Mouse (Mus musculus) left cerebral cortex, postnatal 14 days (tissue): ENCODE results near the gene Tut7. TPM values are rescaled to one million over a fixed set of nuclear protein-coding genes. Genes with fewer than 3 reads are reported as not detected.
"Not testable (repeated sequence)": the region's sequence is repeated elsewhere in the genome, so short reads cannot be mapped to it uniquely, and the experiment has no call there.

ENCODE experiments used
- DNase-seq, 2 experiments: peaks; one replicate each; pipeline ENCODE4 v3.0.0; 2021 to 2022; ENCODE audit warnings: low spot score in 2 of 2, mixed read lengths in 1 of 2
- intact Hi-C: fragments of 180-260 bp; cut with DNase I; formaldehyde crosslinking; loops from one replicate; pipeline ENCODE4 v1.15.1; 2025
- total RNA-seq, 2 experiments: library from RNA; stranded (reverse); gene quantifications; 2 replicates each; pipeline ENCODE4 v1.2.3; 2021

Tut7 gene
- total RNA-seq, 2 experiments from 2014 or later = 60.9 to 66.6 TPM

DNA sequence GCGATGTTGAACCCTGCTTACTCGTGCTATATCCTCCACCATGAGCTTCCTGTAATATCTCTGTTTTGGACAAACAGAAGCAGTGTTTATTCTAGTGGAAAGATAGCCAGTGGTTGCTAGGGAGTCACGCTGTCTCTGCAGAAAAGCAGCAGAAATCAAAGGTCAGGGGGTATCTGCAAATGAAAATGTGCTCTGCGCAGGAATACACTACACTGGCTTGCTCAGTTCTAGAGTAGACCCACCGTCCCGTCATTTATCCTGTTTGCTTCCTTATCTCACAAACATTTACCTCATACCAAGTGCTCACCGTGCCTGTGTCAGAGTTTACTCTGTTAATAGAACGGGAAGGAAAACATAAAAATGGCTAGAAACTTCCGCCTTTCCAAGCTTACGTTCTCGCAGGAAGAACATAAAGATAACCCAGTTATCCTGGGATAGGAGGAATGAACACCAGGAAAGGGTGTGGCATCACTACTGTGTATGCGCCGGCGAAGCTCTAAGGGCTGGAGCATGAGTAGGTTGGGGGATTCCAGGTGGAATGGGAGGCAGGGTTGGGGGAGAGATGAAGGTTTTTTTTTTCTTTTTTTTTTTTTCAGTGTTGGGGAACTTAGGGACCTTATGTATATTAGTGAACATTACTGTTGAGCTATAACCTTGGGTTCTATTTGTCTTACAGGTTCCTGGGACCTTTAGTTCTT is 13.3 kb upstream of the Tut7 start:
- intact Hi-C loops = no loop called here
- DNase-seq = no peak

DNA sequence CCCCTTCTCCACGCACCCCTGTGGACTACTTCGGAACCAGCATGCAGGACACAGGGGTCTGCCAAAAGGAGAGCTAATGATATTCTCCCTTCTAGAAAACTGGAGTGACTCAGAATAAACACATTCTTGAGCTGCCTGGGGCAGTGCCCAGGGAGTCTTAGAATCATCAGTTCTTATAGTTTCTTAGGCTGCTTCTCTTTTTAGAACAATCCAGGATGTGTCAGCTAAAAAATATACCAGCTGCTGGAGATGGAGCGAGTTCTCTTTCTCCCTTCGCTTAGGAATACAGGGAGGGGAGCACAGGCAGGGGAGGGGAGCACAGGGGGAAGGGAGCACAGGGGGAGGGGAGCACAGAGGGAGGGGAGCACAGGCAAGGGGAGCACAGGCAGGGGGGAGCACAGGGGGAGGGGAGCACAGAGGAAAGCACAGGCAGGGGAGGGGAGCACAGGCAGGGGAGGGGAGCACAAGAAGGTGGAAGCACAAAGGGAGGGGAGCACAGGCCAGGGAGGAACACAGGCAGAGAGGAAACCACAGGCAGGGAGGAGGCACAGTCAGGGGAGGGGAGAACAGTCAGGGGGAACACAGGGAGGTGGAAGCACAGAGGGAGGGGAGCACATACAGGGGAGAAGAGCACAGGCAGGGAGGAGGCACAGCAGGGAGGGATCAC is 12.0 kb upstream of the Tut7 start:
- intact Hi-C loops = no loop called here
- DNase-seq = peak; percentile 61 to 87

DNA sequence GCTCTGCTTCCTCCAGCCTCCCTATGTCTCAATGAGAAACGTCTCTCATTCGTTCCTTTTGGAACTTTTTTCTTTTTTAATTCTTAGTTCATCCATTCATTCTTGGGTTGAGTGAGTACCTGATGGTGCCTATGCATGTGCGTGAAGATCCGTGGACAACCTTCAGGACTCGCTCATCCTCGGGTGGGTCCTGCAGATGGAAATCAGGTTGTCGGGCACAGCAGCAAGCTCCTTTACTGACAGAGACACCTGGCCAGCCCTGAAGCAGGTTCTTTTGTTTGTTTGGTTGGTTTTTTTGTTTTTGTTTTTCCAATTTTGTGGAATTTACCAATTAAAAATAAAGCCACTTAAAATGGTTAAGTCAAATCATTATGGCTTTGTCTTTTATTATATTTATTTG is 9.9 kb upstream of the Tut7 start:
- intact Hi-C loops = no loop called here

DNA sequence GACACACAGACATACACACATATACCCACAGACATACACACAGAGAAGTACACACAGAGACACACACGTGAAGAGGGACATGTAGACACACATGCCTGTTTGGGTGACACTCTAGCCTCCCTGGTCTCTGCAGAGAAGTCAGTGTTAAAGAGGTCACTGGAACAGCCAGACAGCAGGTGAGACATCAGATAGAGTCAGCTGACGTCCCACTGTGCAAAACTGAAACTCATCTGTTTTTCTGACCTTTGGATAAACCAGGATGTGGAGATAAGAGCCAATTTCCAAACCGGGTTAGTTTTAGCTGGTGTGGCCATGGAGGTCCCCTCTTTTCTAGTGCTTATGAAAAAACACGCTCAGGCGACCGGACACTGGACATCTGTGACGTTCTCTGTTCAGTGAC is 9.5 kb upstream of the Tut7 start:
- intact Hi-C loops = no loop called here

More for the DNA sequence above, 9.9 kb upstream of the Tut7 start:
- DNase-seq = no peak

DNA sequence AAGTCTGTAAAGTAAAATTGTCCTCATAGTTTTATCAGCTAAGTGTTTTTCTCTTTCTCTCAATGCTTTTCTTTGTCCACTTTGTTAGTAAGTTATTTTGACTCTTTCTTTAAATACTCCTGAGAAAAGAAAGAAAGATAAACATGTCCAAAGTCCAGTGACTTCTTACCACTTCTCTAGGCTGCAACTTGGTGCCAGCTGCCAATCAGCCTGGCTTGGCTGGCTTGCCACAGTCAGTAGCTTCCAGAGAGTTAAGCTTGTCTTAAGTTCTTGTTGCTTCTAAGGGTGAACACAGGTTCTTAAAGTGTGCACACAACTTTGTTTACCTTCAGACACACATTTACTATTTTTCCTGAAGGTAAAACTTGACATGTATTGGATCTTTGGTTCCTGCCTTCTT is 3.0 kb upstream of the Tut7 start:
- intact Hi-C loops = no loop called here
- no peak for DNase-seq

More for the DNA sequence above, 9.5 kb upstream of the Tut7 start:
- DNase-seq = no peak

DNA sequence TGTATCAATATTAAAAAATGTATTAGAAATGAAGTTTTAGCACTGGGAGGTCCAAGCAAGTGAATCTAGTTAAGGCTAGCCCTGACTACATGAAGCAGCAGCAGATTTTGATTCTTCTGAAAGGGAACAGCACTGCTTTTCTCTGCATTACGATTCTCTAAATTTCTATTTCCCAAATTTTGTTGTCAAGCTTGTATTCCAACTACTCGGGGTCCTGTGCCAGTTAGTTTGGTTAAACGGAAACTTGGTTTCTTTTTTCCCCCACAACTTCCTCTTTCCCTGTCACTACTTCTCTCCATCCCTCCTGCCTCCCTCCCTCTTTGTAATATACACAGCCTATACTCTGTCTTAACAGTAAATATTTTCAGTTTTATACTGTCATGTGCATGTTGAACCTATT is 2.1 kb downstream of the Tut7 start:
- DNase-seq = no peak

DNA sequence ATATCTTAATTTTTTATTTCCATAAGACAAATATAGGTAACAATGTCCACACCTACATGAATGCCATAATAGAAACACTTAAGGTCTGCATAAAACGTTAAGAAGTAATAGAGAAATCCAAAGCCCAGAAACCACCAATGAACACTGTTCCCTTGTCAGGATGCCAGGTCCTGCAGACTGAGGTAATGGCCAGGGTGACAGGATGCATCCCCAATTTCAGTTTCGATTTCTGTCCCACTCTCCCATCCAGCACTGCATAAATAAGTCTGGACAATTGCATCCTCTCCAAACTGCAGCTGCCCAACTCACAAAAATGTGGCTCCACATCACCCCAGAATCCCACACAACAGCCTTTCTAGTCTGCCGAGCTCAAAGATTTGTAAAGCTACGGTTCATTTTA is 2.8 kb downstream of the Tut7 start:
- intact Hi-C loops = no loop called here
- no peak for DNase-seq

More for the DNA sequence above, 2.1 kb downstream of the Tut7 start:
- intact Hi-C loops = no loop called here

DNA sequence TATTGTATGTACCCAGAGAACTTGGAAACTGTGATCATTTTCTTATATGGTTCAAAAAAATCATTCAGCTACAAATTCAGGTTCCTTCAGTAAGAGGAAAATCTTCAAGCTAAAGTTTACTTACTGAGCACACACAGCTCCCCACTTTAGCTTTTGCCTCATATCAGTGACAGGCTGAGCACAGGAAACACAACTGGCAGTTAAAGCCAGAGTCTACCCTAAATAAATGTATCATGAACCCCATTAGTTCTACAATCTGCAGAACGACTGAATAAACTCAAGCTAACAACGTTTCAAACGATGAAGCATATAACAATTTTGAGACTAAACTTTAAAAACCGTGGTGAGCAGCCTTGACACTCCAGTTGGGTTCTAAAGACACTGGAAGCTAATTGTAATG is 5.6 kb downstream of the Tut7 start:
- DNase-seq = no peak
- intact Hi-C loops = loop anchor here (5.0 kb wide), 1 partner anchor 35 kb away; the partner anchor contains the start of gene Gm49354

DNA sequence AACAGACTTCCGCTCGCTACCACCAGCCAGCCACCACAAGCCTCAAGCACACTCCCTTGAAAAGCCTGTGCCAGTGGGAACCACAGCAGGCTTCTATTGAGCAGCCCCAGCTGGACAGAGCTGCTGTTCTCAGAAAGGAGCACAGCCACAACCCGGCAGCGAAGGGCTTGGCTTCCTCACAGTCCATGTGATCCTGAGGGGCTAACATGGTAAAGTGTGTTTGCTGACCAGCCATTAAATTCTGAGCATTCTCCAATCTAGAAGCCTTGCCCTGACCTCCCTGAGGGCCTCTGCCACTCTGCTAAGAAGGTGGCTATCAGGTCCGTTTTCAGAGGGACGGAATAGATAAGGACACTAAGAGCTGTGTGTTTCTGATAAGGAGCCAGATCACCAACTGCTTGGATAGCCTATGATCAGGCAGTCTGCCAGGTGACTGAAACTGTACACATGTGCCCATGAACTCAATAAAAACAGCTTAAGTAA is 8.8 kb downstream of the Tut7 start:
- intact Hi-C loops = no loop called here

DNA sequence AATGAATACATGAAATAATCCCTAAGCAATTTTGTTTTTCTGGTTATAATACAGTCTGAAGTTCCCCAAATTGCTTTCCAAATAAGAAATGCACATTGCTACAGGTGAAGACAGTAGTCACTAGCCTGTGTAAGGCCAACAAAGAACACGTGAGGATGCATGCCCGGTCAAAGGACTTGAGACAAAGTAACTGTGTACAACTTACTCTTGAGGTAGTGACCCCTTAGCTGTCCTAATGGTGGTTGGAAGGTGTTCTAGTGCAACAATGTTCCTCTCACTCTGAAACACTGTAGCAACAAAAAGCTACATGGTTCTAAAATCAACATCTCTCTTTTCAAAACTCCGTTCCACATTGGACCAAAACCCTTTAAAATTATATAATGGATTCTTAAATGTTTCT is 11.4 kb downstream of the Tut7 start:
- intact Hi-C loops = no loop called here
- no peak for DNase-seq

More for the DNA sequence above, 8.8 kb downstream of the Tut7 start:
- no peak for DNase-seq

DNA sequence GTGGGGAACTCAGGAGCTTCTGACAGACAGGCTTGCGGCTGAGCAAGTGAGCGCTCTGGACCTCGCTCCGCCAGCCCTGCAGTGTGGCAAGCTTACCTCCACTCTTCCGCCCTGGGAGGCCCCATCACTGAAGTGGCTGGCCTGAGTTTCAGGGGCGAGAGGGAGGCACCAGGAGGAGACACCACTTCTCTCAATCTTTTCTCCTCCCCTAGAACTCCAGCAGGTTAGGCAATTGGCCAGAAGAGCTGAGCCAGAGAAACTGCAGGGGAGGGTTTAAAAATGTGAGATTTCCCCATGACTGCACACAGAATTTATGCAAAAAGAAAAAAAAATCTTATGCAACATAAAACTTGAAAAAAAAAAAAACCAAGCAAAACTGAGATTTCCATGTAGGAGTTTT is 21.9 kb downstream of the Tut7 start:
- intact Hi-C loops = no loop called here
- DNase-seq = peak in 1 of 2 experiments; percentile 17

DNA sequence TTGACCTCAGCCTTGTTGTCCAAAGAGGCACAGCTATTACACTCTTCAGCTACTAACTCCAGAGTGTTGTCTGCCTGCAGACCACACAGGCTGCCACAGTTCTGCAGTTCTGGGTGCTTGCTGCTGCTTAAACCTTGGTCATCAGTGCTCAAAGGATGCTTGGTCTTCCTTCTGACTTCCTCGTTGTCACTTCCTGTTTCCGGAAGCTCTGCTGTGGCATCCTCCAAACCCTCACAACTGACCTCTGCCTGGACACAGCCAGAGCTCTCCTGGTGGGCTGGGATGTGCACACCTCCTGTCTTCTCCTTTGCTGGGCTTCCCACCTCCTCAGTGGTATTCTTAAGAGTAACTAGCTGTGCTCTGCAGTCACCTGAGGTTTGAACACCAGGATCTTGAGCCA is 22.9 kb downstream of the Tut7 start:
- no peak for DNase-seq
- intact Hi-C loops = no loop called here

DNA sequence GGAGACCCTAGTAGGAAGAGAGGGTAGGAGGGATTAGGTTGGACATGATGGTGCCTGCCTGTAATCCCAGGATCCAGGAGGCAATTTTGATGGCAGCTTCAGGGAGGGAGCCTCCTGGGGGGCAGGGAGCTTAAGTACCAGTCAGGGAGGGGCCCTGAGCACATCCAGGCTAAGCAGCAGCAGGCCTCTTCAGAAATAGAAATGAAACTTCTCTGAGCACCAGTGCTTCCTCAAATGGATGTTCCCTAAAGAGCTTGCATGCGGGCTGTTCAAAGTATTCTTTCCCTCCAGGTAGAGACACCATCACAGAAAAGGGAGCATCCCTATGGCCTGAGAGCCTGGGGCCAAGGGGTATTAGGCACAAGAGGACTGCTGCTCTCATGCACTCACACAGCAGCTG is 24.6 kb downstream of the Tut7 start:
- DNase-seq = no peak
- intact Hi-C loops = no loop called here

DNA sequence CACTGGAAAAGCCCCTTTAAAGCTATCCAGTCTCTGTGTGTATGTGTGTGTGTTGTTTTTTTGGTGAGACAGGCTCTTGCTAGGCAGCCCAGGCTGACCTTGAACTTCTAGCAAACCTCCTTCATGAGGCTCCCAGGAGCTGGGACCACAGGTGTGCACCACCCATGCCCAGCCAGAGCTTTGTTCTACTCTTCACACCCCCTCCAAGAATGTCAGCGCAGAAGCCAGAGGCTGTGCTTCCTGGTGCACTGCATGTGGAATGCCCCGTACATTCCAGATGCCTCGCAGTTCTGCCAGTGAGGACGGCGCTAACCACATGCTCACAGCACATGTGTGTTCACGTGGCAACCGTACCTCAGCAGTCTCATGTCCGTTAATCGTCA is 26.5 kb downstream of the Tut7 start:
- no peak for DNase-seq
- intact Hi-C loops = no loop called here

DNA sequence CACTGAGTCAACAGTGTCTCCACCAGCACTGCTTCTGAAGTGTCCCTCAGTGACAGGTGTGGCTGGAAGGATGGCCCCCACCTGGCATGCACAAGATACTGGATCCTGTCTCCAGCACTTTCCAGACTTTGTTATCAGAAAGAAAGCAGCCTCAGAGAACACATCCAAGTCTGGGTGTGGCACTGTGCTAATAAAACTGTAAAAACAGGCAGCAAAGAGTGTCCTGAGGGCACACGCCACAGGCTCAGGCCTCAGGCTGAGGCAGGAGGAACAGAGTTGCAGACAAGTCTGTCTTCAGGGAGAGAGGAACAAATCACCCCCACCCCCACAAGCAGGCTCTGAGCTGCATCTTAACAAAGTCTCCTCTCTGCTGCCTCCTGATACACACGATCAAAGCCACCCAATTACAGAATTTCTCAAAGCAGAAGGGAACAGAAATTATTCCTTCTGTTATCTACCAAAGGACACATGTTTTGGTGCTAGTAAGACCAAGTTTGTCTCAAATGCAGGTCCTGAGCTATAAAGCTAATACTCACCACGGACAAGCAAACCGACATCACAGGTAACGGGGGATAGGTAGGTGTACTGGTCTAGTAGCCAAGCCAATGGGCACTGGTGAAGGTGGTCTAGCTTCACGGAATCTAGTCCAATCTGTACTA is 27.0 kb downstream of the Tut7 start:
- no peak for DNase-seq
- intact Hi-C loops = no loop called here

DNA sequence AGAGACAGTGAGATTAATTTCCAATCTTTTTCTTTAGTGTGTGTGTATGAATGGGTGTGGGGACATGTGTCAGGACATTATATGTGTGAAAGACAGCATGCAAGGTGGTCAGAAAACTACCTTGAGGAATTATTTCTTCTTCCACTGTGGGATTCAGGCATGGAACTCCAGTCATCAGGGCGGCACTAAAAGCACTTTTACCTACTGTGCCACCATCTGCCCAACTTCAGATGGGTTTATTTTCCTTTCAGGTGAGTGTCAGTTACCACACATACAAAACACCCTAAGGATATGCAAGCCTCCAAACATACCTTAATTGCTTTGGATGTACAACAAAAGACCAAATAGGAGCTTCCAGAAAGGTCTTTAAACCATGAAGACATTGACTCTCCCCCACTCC is 28.2 kb downstream of the Tut7 start:
- intact Hi-C loops = no loop called here
- no peak for DNase-seq

DNA sequence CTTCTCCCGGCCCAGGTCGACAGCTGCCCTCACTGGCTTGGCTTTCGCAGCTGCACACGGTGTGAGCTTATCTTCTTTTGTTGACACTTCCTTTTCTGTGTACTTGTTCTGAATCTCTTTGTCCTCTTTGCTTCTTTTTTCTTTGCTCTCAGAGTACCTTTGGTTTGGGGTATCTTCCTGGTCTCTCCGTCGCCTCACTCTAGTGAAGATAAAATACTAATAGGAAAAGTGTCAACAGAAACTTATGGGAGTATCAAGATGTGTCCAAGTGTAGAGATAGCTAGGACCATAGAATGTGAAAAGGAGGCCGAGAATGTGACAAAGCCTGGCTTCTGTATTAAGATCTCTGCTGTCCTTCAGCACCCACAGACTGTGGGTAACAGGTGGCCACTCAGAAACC is 40.8 kb downstream of the Tut7 start, which contains the start of gene Gm49354:
Gene Gm49354 (minus strand): TSS at position 101 of the 400 bp plus-strand sequence.
- intact Hi-C loops = loop anchor here (5.0 kb wide), 1 partner anchor 35 kb away; no protein-coding TSS in a partner anchor
- DNase-seq = no peak

DNA sequence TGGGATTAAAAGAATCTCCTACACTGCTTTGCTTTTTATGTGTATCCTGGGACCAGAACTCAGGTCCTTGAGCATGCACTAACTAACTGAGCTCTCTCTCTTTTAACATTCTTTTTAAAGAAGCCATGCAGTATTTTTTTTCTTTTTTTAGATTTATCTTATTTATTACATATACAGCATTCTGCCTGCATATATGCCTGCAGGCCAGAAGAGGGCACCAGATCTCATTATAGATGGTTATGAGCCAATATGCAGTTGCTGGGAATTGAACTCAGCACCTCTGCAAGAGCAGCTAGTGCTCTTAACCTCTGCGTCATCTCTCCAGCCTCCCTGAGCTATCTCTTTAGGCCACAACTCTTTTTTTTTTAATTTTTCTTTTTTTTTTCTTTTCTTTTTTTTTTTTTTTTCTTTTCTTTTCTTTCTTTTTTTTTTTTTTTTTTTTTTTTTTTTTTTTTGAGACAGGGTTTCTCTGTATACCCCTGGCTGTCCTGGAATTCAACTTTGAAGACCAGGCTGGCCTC is 43.1 kb downstream of the Tut7 start:
- intact Hi-C loops = loop anchor here (5.0 kb wide), 1 partner anchor 37 kb away; no protein-coding TSS in a partner anchor
- DNase-seq = not testable (repeated sequence)

DNA sequence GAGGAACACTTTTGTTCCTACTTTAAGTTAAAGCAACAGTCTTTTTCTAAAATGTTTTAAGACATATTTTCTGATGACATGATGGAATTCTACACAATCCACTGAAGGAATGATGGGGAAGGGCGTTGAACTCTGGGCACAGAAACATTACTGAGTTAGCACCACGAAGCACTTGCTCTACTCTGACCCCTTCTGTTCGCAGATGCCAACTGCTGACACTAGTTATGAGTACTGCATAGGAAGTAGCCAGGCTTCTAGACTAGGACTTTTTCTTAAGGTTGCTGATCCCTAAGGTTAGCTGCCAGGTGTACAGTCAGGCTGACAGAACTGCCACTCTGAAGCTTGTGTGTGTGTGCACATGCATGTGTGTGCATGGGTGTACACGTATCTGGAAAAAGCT is 43.7 kb downstream of the Tut7 start:
- DNase-seq = no peak
- intact Hi-C loops = no loop called here

DNA sequence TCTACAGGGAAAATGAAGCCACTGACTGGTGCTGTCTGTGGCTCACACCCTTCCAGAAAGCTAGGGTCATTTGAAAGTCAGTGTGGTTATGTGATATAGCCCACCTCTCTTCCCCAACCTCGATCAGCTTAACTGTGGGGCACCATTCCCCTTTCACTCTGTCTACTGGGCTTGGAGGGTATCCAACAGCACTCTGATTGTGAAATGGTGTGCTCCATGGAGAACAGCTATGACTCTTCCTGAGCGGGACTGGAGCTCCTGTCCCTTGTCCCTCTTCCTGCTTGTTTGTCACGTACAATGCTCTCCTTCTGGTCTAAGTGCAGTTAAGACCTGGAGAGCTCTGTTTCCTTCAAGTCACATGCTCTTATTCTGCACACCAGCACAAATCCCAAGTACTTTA is 47.8 kb downstream of the Tut7 start:
- intact Hi-C loops = no loop called here
- DNase-seq = no peak
